In the genomic region with DNA sequence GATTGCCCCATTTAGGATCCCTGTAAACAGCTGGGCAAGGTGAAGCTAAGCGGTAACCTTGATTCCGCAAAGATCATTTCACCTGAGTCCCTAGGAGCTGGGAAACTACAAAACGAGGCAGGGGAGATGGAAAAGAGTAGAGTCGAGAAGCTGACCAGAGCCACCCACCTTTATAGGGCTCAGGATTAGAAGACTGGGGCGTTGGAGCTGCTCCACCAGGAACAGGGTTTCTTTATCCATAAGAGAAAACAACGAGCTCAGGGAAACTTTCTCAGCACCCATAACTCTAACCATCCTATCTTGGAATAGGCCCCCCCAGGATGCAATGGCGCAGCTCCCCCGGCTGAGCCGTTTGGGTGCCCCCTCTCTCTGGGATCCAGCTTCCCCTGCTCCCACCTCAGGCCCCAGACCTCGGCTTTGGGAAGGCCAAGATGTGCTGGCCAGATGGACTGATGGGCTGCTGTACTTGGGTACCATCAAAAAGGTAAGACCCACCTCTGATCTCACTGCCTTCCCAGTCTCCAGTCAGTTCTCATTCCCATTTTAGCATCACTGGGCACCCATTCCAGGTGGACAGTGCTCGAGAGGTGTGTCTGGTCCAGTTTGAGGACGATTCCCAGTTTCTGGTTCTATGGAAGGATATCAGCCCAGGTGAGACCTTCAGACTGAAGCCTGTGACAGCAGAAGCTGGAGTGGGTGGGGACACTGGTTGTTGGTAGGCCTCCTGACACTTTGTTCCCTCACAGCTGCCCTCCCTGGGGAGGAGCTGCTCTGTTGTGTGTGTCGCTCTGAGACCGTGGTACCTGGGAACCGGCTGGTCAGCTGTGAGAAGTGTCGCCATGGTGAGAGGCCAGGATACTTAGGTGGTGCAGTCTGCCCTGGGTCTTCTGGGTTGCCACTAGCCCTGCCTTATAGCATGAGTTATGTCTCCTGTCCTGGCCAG, we compare ENCODE assay signal across 9 mouse cellular contexts. TPM values are rescaled to one million over a fixed set of nuclear protein-coding genes. Genes with fewer than 3 reads are reported as not detected.
DNase-seq lines count a peak whose midpoint lies in the region; ATAC-seq and TF ChIP-seq lines count a peak whose summit lies in the region.
"Had no signal": no experiment of that assay in that cellular context is flagged by ENCODE, and none has a peak within 500 bp of the region (broad histone marks: within the 10 kb centered on the region; RNA-seq: fewer than 3 reads in every experiment).

No protein-coding gene starts in this region.

- H3K27me3 ChIP-seq in thymus, adult 2 months (ENCODE audit: control insufficient read depth, insufficient read depth, low read length): no peaks in the 10 kb centered on the region
- no peaks in the 10 kb centered on the region for H3K27me3 ChIP-seq in liver, embryonic 12.5 days (replicated peaks)
- H3K27me3 ChIP-seq in stomach, postnatal 0 days (ENCODE audit: control insufficient read depth, insufficient read depth, low read length): no peaks in the 10 kb centered on the region

- no peak for TF ChIP-seq POLR2A in thymus, adult 2 months (IDR thresholded peaks at IDR 0.05; ENCODE audit: control insufficient read depth, extremely low read depth, insufficient read depth, low read length, poor library complexity)

- 90% methylated on average over 16 of the region's 16 CpGs for WGBS in thymus, adult 2 months
- WGBS in liver, embryonic 12.5 days (ENCODE audit: insufficient replicate concordance): 73% methylated on average over 16 of the region's 16 CpGs
- WGBS in stomach, postnatal 0 days: 76% methylated on average over 16 of the region's 16 CpGs

- peak overlapping the region; percentile 100 for H3K4me2 ChIP-seq in liver, embryonic 12.5 days
- peak overlapping the region; percentile 99 for H3K4me2 ChIP-seq in stomach, postnatal 0 days (replicated peaks; ENCODE audit: low read depth)

- peak; percentile 94 for DNase-seq in heart, adult 11 months
- no peak for DNase-seq in heart, postnatal 4 days
- DNase-seq in thymus, adult 2 months: no peak
- no peak for DNase-seq in thymus, postnatal 25 days
- no peak for DNase-seq in stomach, postnatal 0 days (ENCODE audit: low spot score)
- no peak for DNase-seq in left cerebral cortex, adult 18-20 months (ENCODE audit: low spot score in 2 of 2)
- no peak for DNase-seq in thymus, postnatal 4 days
- DNase-seq: B cell, adult 2 months had no signal

- no peak for TF ChIP-seq CTCF in thymus, adult 2 months (IDR thresholded peaks at IDR 0.05; ENCODE audit: borderline replicate concordance, control insufficient read depth, extremely low read depth, insufficient read depth, low read length, poor library complexity)
- no peak for TF ChIP-seq CTCF in stomach, postnatal 0 days (IDR thresholded peaks at IDR 0.05; ENCODE audit: low read depth)

- H3K27ac ChIP-seq in thymus, adult 2 months (ENCODE audit: control insufficient read depth, insufficient read depth, low read length): no peak overlapping the region
- H3K27ac ChIP-seq in liver, embryonic 12.5 days: peak overlapping the region; percentile 81; the same call in 1 of the 2 replicates
- H3K27ac ChIP-seq in stomach, postnatal 0 days (replicated peaks): no peak overlapping the region

- no peaks in the 10 kb centered on the region for H3K9me3 ChIP-seq in liver, embryonic 12.5 days (replicated peaks)
- H3K9me3 ChIP-seq in stomach, postnatal 0 days (ENCODE audit: control insufficient read depth, low read length): no peaks in the 10 kb centered on the region

- H3K4me3 ChIP-seq in thymus, adult 2 months (ENCODE audit: control insufficient read depth, insufficient read depth, low read length): peak overlapping the region; percentile 75; the same call in 1 of the 2 replicates
- H3K4me3 ChIP-seq in liver, embryonic 12.5 days: peak overlapping the region; percentile 72
- H3K4me3 ChIP-seq in stomach, postnatal 0 days (ENCODE audit: low read depth, low read length): peak overlapping the region; percentile 71

- peaks cover 31% of the 10 kb centered on the region for H3K4me1 ChIP-seq in thymus, adult 2 months (replicated peaks; ENCODE audit: control insufficient read depth, insufficient read depth, low read length)
- peaks cover 45% of the 10 kb centered on the region for H3K4me1 ChIP-seq in liver, embryonic 12.5 days
- peaks cover 5% of the 10 kb centered on the region for H3K4me1 ChIP-seq in stomach, postnatal 0 days (replicated peaks; ENCODE audit: control insufficient read depth, insufficient read depth)

- no peak for TF ChIP-seq EP300 in stomach, postnatal 0 days (optimal IDR thresholded peaks at IDR 0.05)

- H3K9ac ChIP-seq in liver, embryonic 12.5 days: peak overlapping the region; percentile 82; the same call in 1 of the 2 replicates
- peak overlapping the region; percentile 76; the same call in 1 of the 2 replicates for H3K9ac ChIP-seq in stomach, postnatal 0 days (ENCODE audit: low read length)

- H3K36me3 ChIP-seq in thymus, adult 2 months (ENCODE audit: control insufficient read depth, insufficient read depth, low read length): no peaks in the 10 kb centered on the region; the same call in 1 of the 2 replicates
- H3K36me3 ChIP-seq in liver, embryonic 12.5 days: peaks cover 74% of the 10 kb centered on the region
- H3K36me3 ChIP-seq in stomach, postnatal 0 days (ENCODE audit: control insufficient read depth, insufficient read depth, low read length): no peaks in the 10 kb centered on the region; the same call in 1 of the 2 replicates

- no peak for ATAC-seq in liver, embryonic 12.5 days
- ATAC-seq in stomach, postnatal 0 days (ENCODE audit: low FRiP score, low TSS enrichment): no peak

RNA-seq across cellular contexts. Expression of gene Phf1, which starts 1.3 kb away (rescaled TPM):
- total RNA-seq in heart, postnatal 4 days (2021): 1 to 10 TPM; 9.9 to 10.0 TPM
- polyA plus RNA-seq in thymus, adult 2 months (2012; rRNA removed): 125 and 132 TPM in 2 replicates
- 2.7 TPM in 2 replicates for polyA plus RNA-seq in liver, embryonic 12.5 days (2016; fragmentation: Nextera tagmentation; extraction: Ambion mirVana)
- 4.7 and 5.8 TPM in 2 replicates for polyA plus RNA-seq in stomach, postnatal 0 days (2015; fragmentation: Nextera tagmentation; extraction: Ambion mirVana)
- total RNA-seq in left cerebral cortex, adult 18-20 months (2021): 10 to 100 TPM; 39.5 to 46.7 TPM

RNA-seq across cellular contexts. Expression of gene Cuta, which starts 5.2 kb away (rescaled TPM):
- 100 to 1,000 TPM in 1 of 2 experiments, 10 to 100 TPM in 1; 97.2 to 106 TPM for total RNA-seq in heart, postnatal 4 days (2021)
- 235 and 251 TPM in 2 replicates for polyA plus RNA-seq in thymus, adult 2 months (2012; rRNA removed)
- polyA plus RNA-seq in liver, embryonic 12.5 days (2016; fragmentation: Nextera tagmentation; extraction: Ambion mirVana): 119 and 129 TPM in 2 replicates
- polyA plus RNA-seq in stomach, postnatal 0 days (2015; fragmentation: Nextera tagmentation; extraction: Ambion mirVana): 157 and 163 TPM in 2 replicates
- 100 to 1,000 TPM in 1 of 2 experiments, 10 to 100 TPM in 1; 97.8 to 103 TPM for total RNA-seq in left cerebral cortex, adult 18-20 months (2021)

RNA-seq across cellular contexts. Expression of gene Syngap1, which starts 6.9 kb away (rescaled TPM):
- total RNA-seq in heart, postnatal 4 days (2021): 10 to 100 TPM; 12.6 to 13.4 TPM
- 7.6 and 7.7 TPM in 2 replicates for polyA plus RNA-seq in thymus, adult 2 months (2012; rRNA removed)
- polyA plus RNA-seq in liver, embryonic 12.5 days (2016; fragmentation: Nextera tagmentation; extraction: Ambion mirVana): 0.29 and 0.36 TPM in 2 replicates
- polyA plus RNA-seq in stomach, postnatal 0 days (2015; fragmentation: Nextera tagmentation; extraction: Ambion mirVana): 0.61 and 0.70 TPM in 2 replicates
- total RNA-seq in left cerebral cortex, adult 18-20 months (2021): 100 to 1,000 TPM; 348 to 362 TPM

RNA-seq across cellular contexts. Expression of gene Kifc5b, which starts 17.3 kb away (rescaled TPM):
- 10 to 100 TPM; 15.0 to 15.2 TPM for total RNA-seq in heart, postnatal 4 days (2021)
- polyA plus RNA-seq in thymus, adult 2 months (2012; rRNA removed): 26.0 and 30.1 TPM in 2 replicates
- polyA plus RNA-seq in liver, embryonic 12.5 days (2016; fragmentation: Nextera tagmentation; extraction: Ambion mirVana): 6.6 and 8.1 TPM in 2 replicates
- polyA plus RNA-seq in stomach, postnatal 0 days (2015; fragmentation: Nextera tagmentation; extraction: Ambion mirVana): 1.5 and 1.6 TPM in 2 replicates
- total RNA-seq in left cerebral cortex, adult 18-20 months (2021): 1 to 10 TPM; 3.4 to 3.7 TPM

RNA-seq across cellular contexts. Expression of gene Zbtb9, which starts 38.8 kb away (rescaled TPM):
- total RNA-seq in heart, postnatal 4 days (2021): 1 to 10 TPM; 3.9 to 5.5 TPM
- polyA plus RNA-seq in thymus, adult 2 months (2012; rRNA removed): 54.6 and 60.7 TPM in 2 replicates
- polyA plus RNA-seq in liver, embryonic 12.5 days (2016; fragmentation: Nextera tagmentation; extraction: Ambion mirVana): 8.9 and 9.2 TPM in 2 replicates
- 6.9 and 7.8 TPM in 2 replicates for polyA plus RNA-seq in stomach, postnatal 0 days (2015; fragmentation: Nextera tagmentation; extraction: Ambion mirVana)
- 10 to 100 TPM; 16.2 to 16.4 TPM for total RNA-seq in left cerebral cortex, adult 18-20 months (2021)

Comparison
In these comparisons a context has a peak if more than half of its experiments do, and no peak if none do; other contexts are left out.
1. RNA of gene Phf1, which starts 1.3 kb away (polyA plus RNA-seq): 125 to 132 TPM in thymus, adult 2 months; 4.7 to 5.8 TPM in stomach, postnatal 0 days and 2.7 TPM in liver, embryonic 12.5 days; every median in the first group is over 10 times any median in the second.
2. Peak in every context shown above with its lines, with median percentiles within 50 percentile points of each other: H3K4me3 ChIP-seq.